Mouse (Mus musculus) CH12.LX (cell line): Measurements from ENCODE around the gene Acadvl. TPM values are rescaled to one million over a fixed set of nuclear protein-coding genes. Genes with fewer than 3 reads are reported as not detected.

Experiments
- DNase-seq: peaks from one replicate; pipeline ENCODE4 v3.0.0-alpha.2; 2013; ENCODE audit errors: extremely low read depth
- H3K27ac ChIP-seq: 2 replicates; pipeline ENCODE4 v1.5.1; 2012; ENCODE audit warnings: low read depth, mild to moderate bottlenecking, control low read depth, moderate library complexity; ENCODE audit not compliant: insufficient read depth
- H3K27me3 ChIP-seq: replicated peaks from 2 replicates; pipeline ENCODE3; 2012; ENCODE audit warnings: inconsistent platforms
- H3K36me3 ChIP-seq, 2 experiments: replicated peaks in 1 of 2; 2 replicates each; pipeline versions ENCODE3 to v1.6.1; 2012; ENCODE audit warnings: inconsistent platforms in 1 of 2, low read length in 1 of 2, mild to moderate bottlenecking in 1 of 2, mixed read lengths in 1 of 2, moderate library complexity in 1 of 2; ENCODE audit not compliant: control insufficient read depth in 1 of 2, insufficient read depth in 1 of 2
- H3K4me1 ChIP-seq, 2 experiments: 2 replicates each; pipeline ENCODE4 v1.6.1; 2012; ENCODE audit warnings: inconsistent platforms in 1 of 2, moderate library complexity in 1 of 2; ENCODE audit not compliant: insufficient read depth in 2 of 2, control insufficient read depth in 1 of 2
- H3K4me2 ChIP-seq: 2 replicates; pipeline ENCODE4 v1.6.1; 2012; ENCODE audit warnings: low read depth, mild to moderate bottlenecking, control low read depth; ENCODE audit not compliant: poor library complexity, insufficient read depth, severe bottlenecking
- H3K4me3 ChIP-seq, 3 experiments: fragments of 150-350 bp in 1 of 3; sonication (generic) in 1 of 3; replicated peaks in 1 of 3; 2 replicates each; pipeline versions ENCODE3 to v1.5.1; 2011 to 2012; ENCODE audit warnings: low read depth in 2 of 3, low read length in 2 of 3, mild to moderate bottlenecking in 2 of 3, moderate library complexity in 2 of 3, control low read depth in 1 of 3, improper control_type of control experiment in 1 of 3, inconsistent platforms in 1 of 3, mixed read lengths in 1 of 3; ENCODE audit not compliant: poor library complexity in 1 of 3
- H3K79me2 ChIP-seq: replicated peaks from 2 replicates; pipeline ENCODE4 v1.6.1; 2012; ENCODE audit warnings: mild to moderate bottlenecking, moderate library complexity; ENCODE audit not compliant: control insufficient read depth, poor library complexity, insufficient read depth, severe bottlenecking; ENCODE audit errors: extremely low read depth
- H3K9ac ChIP-seq: 2 replicates; pipeline ENCODE4 v1.6.1; 2012; ENCODE audit warnings: low read depth, mild to moderate bottlenecking, control low read depth, moderate library complexity; ENCODE audit not compliant: insufficient read depth
- H3K9me3 ChIP-seq: replicated peaks from 2 replicates; pipeline ENCODE3; 2012; ENCODE audit warnings: low read length, inconsistent platforms, mixed read lengths
- CHD2 ChIP-seq: IDR thresholded peaks from 2 replicates; pipeline ENCODE4 v1.6.1; 2011; ENCODE audit warnings: low read length, improper control_type of control experiment
- ELF1 ChIP-seq: IDR thresholded peaks from 2 replicates; pipeline ENCODE4 v1.6.1; 2014; ENCODE audit warnings: low read depth, mild to moderate bottlenecking, inconsistent platforms, low read length, improper control_type of control experiment
- IRF4 ChIP-seq: IDR thresholded peaks from 2 replicates; pipeline ENCODE4 v1.6.1; 2014; ENCODE audit warnings: low read depth, mild to moderate bottlenecking, inconsistent platforms, low read length, improper control_type of control experiment
- KAT2A ChIP-seq: IDR thresholded peaks from 2 replicates; pipeline ENCODE4 v1.6.1; 2012; ENCODE audit warnings: low read length, improper control_type of control experiment, inconsistent platforms; ENCODE audit not compliant: insufficient replicate concordance
- MAFK ChIP-seq: IDR thresholded peaks from 2 replicates; pipeline ENCODE4 v1.6.1; 2011; ENCODE audit warnings: low read length, improper control_type of control experiment; ENCODE audit not compliant: insufficient replicate concordance
- MAX ChIP-seq: IDR thresholded peaks from 2 replicates; pipeline ENCODE4 v1.6.1; 2011; ENCODE audit warnings: low read length, improper control_type of control experiment
- MAZ ChIP-seq: IDR thresholded peaks from 2 replicates; pipeline ENCODE4 v1.6.1; 2012; ENCODE audit warnings: low read depth, mild to moderate bottlenecking, inconsistent platforms, low read length, improper control_type of control experiment, moderate library complexity
- PAX5 ChIP-seq: IDR thresholded peaks from 2 replicates; pipeline ENCODE4 v1.6.1; 2012; ENCODE audit warnings: low read length, inconsistent platforms, mixed read lengths
- POLR2AphosphoS2 ChIP-seq: IDR thresholded peaks from 2 replicates; pipeline ENCODE4 v1.6.1; 2011; ENCODE audit warnings: low read depth, low read length, improper control_type of control experiment
- SIN3A ChIP-seq: IDR thresholded peaks from 2 replicates; pipeline ENCODE4 v1.6.1; 2012; ENCODE audit warnings: low read length, improper control_type of control experiment, inconsistent platforms
- TCF12 ChIP-seq: IDR thresholded peaks from 2 replicates; pipeline ENCODE4 v1.6.1; 2014; ENCODE audit warnings: low read depth, mild to moderate bottlenecking, inconsistent platforms, low read length, improper control_type of control experiment
- UBTF ChIP-seq: IDR thresholded peaks from 2 replicates; pipeline ENCODE4 v1.6.1; 2012; ENCODE audit warnings: low read depth, mild to moderate bottlenecking, inconsistent platforms, low read length, improper control_type of control experiment, moderate library complexity
- USF2 ChIP-seq: conservative IDR thresholded peaks from 2 replicates; pipeline ENCODE4 v1.6.1; 2011; ENCODE audit warnings: low read depth, low read length, improper control_type of control experiment
- ZKSCAN1 ChIP-seq: IDR thresholded peaks from 2 replicates; pipeline ENCODE4 v1.6.1; 2012; ENCODE audit warnings: low read depth, inconsistent platforms, low read length, improper control_type of control experiment, borderline replicate concordance
- dilution Hi-C: fragments of 300-500 bp; cut with MboI; formaldehyde crosslinking; loops from 2 replicates; pipeline ENCODE4 v1.14.3; 2020; ENCODE audit warnings: low sequenced_read_pairs; ENCODE audit not compliant: extremely low pct_unique_long_range_greater_than_20kb, extremely low pct_ligation_motif_present
- in situ Hi-C: fragments of 300-500 bp; cut with MboI; formaldehyde crosslinking; loops from 3 replicates; pipeline ENCODE4 v1.14.3; 2019; ENCODE audit warnings: low sequenced_read_pairs, low pct_ligation_motif_present, low pct_unique_long_range_greater_than_20kb, mixed read lengths
- polyA plus RNA-seq: library from polyadenylated mRNA; unstranded; fragments of >175 nt; gene quantifications from 2 replicates; pipeline ENCODE4 v1.2.1, GENCODE M21; 2012; ENCODE audit warnings: low read depth; ENCODE audit not compliant: insufficient read length
- total RNA-seq, 2 experiments: library from RNA; depleted of rRNA; stranded (reverse); fragments of 300-350 nt in 1 of 2; fragments of >200 nt in 1 of 2; gene quantifications; 2 replicates each; pipeline ENCODE4 v1.2.3; 2012 to 2014

Acadvl gene
- total and polyA plus RNA-seq, 3 experiments, result 76.9 to 148 (median 81.8) TPM

GRCm38 (mm10) chr11:70031321-70031670 lies 16.1 kb upstream of the Acadvl start:
- dilution Hi-C loops, result no loop called here
- H3K9ac ChIP-seq, result no peak overlapping the region

DNA sequence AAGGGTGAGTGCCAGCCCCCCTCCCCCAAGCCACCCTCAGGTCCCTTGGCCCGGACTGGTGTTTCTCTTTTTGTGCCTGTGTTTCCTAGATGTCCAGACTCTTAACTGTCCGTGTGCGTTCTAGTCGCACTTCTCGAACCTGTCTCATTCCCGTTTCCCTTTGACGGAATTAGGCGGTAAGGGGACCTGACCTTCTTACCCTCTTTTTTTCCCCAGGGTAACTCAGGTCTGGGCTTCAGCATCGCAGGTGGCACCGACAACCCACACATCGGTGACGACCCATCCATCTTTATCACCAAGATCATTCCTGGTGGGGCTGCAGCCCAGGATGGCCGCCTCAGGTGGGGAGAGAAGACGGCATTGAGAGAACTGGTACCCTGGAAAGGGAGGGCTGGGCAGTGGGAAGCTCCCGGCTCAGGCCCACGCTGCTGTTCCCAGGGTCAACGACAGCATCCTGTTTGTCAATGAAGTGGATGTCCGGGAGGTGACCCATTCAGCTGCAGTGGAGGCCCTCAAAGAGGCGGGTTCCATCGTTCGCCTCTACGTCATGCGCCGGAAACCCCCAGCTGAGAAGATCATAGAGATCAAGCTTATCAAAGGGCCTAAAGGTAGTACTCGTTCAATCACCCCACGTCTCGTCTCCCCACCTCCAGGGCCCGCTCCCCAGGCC lies 15.6 kb upstream of the Acadvl start:
- DNase-seq, result no peak
- in situ Hi-C loops (no loop called here), dilution Hi-C loops (no loop called here)
- no peaks in the 10 kb centered on the region for H3K9me3 ChIP-seq
- peaks cover 19 to 32% of the 10 kb centered on the region in 2 experiments for H3K4me1 ChIP-seq
- peak overlapping the region; percentile 53 for H3K4me2 ChIP-seq
- H3K9ac ChIP-seq, result peak overlapping the region; percentile 21; the same call in 1 of the 2 replicates
- H3K27me3 ChIP-seq, result peaks cover 3% of the 10 kb centered on the region
- peak overlapping the region in 1 of 3 experiments; percentile 56 for H3K4me3 ChIP-seq
- no peak overlapping the region for H3K27ac ChIP-seq
- TF ChIP-seq TCF12 (no peak), MAFK (no peak), MAZ (no peak), USF2 (no peak), MAX (no peak), IRF4 (no peak)
- peaks cover 11 to 24% of the 10 kb centered on the region in 2 experiments for H3K36me3 ChIP-seq
- H3K79me2 ChIP-seq, result no peaks in the 10 kb centered on the region

More at GRCm38 (mm10) chr11:70031321-70031670, 16.1 kb upstream of the Acadvl start:
- H3K4me2 ChIP-seq, result no peak overlapping the region
- TF ChIP-seq SIN3A (no peak), POLR2AphosphoS2 (no peak), ZKSCAN1 (no peak), CHD2 (no peak), MAZ (no peak), KAT2A (no peak), ELF1 (no peak), UBTF (no peak), USF2 (no peak), MAFK (no peak), PAX5 (no peak)
- TF ChIP-seq, all 38 proteins: peak for 0
- DNase-seq, result no peak
- in situ Hi-C loops, result no loop called here
- Histone ChIP-seq H3K27ac (no peak overlapping the region), H3K27me3 (peaks cover under 1% of the 10 kb centered on the region), H3K9me3 (no peaks in the 10 kb centered on the region), H3K4me1 (peaks cover 19 to 32% of the 10 kb centered on the region in 2 experiments), H3K79me2 (no peaks in the 10 kb centered on the region), H3K4me3 (no peak overlapping the region), H3K36me3 (peaks cover 11 to 24% of the 10 kb centered on the region in 2 experiments)
